Mouse (Mus musculus): Measurements from ENCODE around the gene Mgme1. TPM values are rescaled to one million over a fixed set of nuclear protein-coding genes. Genes with fewer than 3 reads are reported as not detected.

Gene Mgme1
- polyA plus RNA-seq, 1 experiment from 2014 or later: 12.9 TPM

DNA sequence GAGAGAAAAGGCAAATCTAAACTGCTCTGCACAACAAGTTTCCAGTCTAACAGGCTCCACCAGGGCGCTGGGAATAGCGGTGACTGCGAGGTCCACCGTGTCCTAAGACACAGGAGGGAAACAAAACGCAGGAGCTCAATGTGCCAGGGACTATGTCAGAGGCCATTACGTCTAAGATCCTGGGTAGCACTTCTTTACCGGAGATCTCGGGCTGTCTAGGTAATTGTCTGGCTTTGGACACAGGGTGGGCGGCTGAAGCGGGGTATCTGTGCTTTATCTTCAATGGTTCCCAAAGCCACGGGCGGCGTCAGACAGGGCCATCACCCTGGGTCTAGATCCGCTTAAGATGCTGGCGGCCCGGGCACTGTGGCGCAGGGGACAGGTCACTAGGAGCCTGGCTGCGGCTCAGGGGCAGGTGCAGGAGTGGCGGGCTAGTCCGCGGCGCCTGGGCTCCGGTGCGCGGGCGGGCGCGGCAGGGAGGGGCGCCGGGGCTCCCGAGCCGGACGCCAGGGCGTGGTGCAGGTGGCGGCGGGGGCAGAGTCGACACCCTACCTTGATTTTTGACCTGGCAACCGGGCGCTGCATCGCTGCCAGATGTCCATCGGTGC lies 60.0 kb downstream of the Mgme1 start:
- H3K9ac ChIP-seq: peak overlapping the region; percentile 34; the same call in 1 of the 2 replicates
- H3K4me1 ChIP-seq (replicated peaks): peaks cover 32% of the 10 kb centered on the region
- peak overlapping the region; percentile 50 for H3K4me3 ChIP-seq
- peak; percentile 35; the same call in 1 of the 2 replicates for ATAC-seq (ENCODE audit: low FRiP score, low read depth)
- H3K9me3 ChIP-seq: no peaks in the 10 kb centered on the region
- H3K27ac ChIP-seq (replicated peaks): no peak overlapping the region
- WGBS: under 1% methylated on average over 41 of the region's 41 CpGs
- peak overlapping the region; percentile 96 for H3K4me2 ChIP-seq
- peaks cover 81% of the 10 kb centered on the region for H3K27me3 ChIP-seq
- no peaks in the 10 kb centered on the region for H3K36me3 ChIP-seq

Other genes starting within 250 kb of the Mgme1 start
- not detected in 2 replicates for gene Banf2, start 237.6 kb upstream of the Mgme1 start, polyA plus RNA-seq (2015; fragmentation: Nextera tagmentation; extraction: Ambion mirVana)
- 67.6 and 68.1 TPM in 2 replicates for gene Snx5, start 243 bp downstream of the Mgme1 start, polyA plus RNA-seq (2015; fragmentation: Nextera tagmentation; extraction: Ambion mirVana)
- not detected in 2 replicates for gene Ovol2, start 61.5 kb downstream of the Mgme1 start, polyA plus RNA-seq (2015; fragmentation: Nextera tagmentation; extraction: Ambion mirVana)
- gene Kat14, start 98.3 kb downstream of the Mgme1 start, polyA plus RNA-seq (2015; fragmentation: Nextera tagmentation; extraction: Ambion mirVana): 27.2 and 28.7 TPM in 2 replicates
- gene Pet117, start 98.3 kb downstream of the Mgme1 start, polyA plus RNA-seq (2015; fragmentation: Nextera tagmentation; extraction: Ambion mirVana): 1.5 TPM in 1 of 2 replicates, not detected in the other